Mouse (Mus musculus): Measurements from ENCODE around the gene Setx. TPM values are rescaled to one million over a fixed set of nuclear protein-coding genes. Genes with fewer than 3 reads are reported as not detected.
A peak's percentile ranks its signal among the peaks of the same experiment; 100 is the strongest.

The Setx gene
- total and polyA plus RNA-seq, 3 experiments: 13.1 to 23.8 (median 22.5) TPM

DNA sequence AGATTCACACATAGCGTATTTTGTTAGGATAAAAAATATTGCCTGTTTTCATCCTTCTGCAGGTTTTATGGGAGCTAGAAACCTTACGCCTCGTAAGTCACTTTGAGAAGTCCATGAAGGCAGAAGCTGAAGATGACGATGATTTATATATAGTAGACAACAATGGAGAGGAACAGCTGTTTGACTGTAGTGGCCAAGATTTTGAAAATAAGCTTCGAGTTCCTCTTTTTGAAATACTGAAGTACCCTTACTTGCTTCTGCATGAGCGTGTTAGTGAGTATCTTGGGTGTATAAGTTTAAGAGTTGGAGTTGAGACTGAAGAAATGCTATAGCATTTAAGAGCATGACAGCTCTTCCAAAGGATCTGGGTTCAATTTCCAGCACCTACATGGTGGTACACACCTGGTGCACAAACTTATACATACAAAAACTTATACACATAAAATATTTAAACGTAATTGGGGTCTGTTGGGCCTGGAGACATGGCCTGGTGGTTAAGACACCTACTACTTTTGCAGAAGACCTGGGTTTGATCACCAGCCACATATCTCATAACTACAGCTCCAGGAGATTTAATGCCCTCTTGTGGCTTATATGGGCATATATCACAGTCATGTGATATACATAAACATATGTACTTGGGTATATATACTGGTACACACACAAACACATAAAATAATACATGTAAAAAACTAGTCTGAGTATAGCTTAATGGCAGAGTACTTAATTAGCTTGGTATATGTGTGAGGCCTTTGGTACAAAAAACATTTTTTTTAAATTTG, 6.3 kb downstream of the Setx start:
- peaks cover 4 to 6% of the 10 kb centered on the region in 2 experiments; a peak in 2 of 4 replicates for H3K4me1 ChIP-seq (ENCODE audit: control insufficient read depth in 1 of 2, insufficient read depth in 2 of 2, low read length in 2 of 2)
- no peaks in the 10 kb centered on the region for H3K27me3 ChIP-seq (ENCODE audit: control insufficient read depth in 1 of 2, insufficient read depth in 2 of 2, low read length in 2 of 2)
- no peak overlapping the region for H3K9ac ChIP-seq (ENCODE audit: control insufficient read depth, low read depth, low read length, poor library complexity, severe bottlenecking)
- H3K9me3 ChIP-seq (replicated peaks; ENCODE audit: insufficient read depth, low read length): no peaks in the 10 kb centered on the region
- H3K79me2 ChIP-seq (ENCODE audit: control insufficient read depth, insufficient read depth, low read length, poor library complexity): peaks cover 10% of the 10 kb centered on the region
- peaks cover 6 to 10% of the 10 kb centered on the region in 2 experiments for H3K36me3 ChIP-seq (ENCODE audit: control insufficient read depth in 1 of 2, insufficient read depth in 2 of 2, low read length in 2 of 2)
- no peak overlapping the region for H3K4me3 ChIP-seq (ENCODE audit: control insufficient read depth in 1 of 2, insufficient read depth in 1 of 2, low read depth in 2 of 2, low read length in 2 of 2)
- DNase-seq (ENCODE audit: low read depth, low spot score): peak; percentile 60
- H3K27ac ChIP-seq (ENCODE audit: control insufficient read depth, low read depth, low read length): no peak overlapping the region
- no peak for TF ChIP-seq GABPA (IDR thresholded peaks at IDR 0.05; ENCODE audit: low read depth, low read length)
- peak; percentile 63; the same call in 1 of the 2 replicates for TF ChIP-seq ETS1 (IDR thresholded peaks at IDR 0.05; ENCODE audit: low read depth, low read length)
- TF ChIP-seq MXI1 (IDR thresholded peaks at IDR 0.05; ENCODE audit: low read depth, low read length): no peak
- no peak for TF ChIP-seq NRF1 (IDR thresholded peaks at IDR 0.05; ENCODE audit: insufficient read depth, low read depth, low read length, poor library complexity, severe bottlenecking)
- TF ChIP-seq EP300 (IDR thresholded peaks at IDR 0.05; ENCODE audit: low read depth in 1 of 2, low read length in 2 of 2): no peak
- TF ChIP-seq SIN3A (IDR thresholded peaks at IDR 0.05; ENCODE audit: low read length): peak; percentile 32; the same call in 1 of the 2 replicates
- TF ChIP-seq MAFK (IDR thresholded peaks at IDR 0.05; ENCODE audit: borderline replicate concordance, low read depth, low read length): no peak
- TF ChIP-seq ZC3H11A (IDR thresholded peaks at IDR 0.05; ENCODE audit: low read depth, low read length): no peak
- no peak for TF ChIP-seq MAZ (IDR thresholded peaks at IDR 0.05; ENCODE audit: low read depth, low read length)
- TF ChIP-seq SMC3 (IDR thresholded peaks at IDR 0.05; ENCODE audit: low read depth, low read length): peak; percentile 39
- no peak for TF ChIP-seq ZNF384 (IDR thresholded peaks at IDR 0.05; ENCODE audit: low read depth, low read length)
- TF ChIP-seq POLR2AphosphoS2 (IDR thresholded peaks at IDR 0.05; ENCODE audit: low read length): no peak
- TF ChIP-seq CHD1 (IDR thresholded peaks at IDR 0.05; ENCODE audit: low read depth, low read length): no peak
- TF ChIP-seq MEF2A (IDR thresholded peaks at IDR 0.05; ENCODE audit: extremely low read depth, insufficient replicate concordance, low read depth, low read length, poor library complexity, severe bottlenecking): no peak
- no peak for TF ChIP-seq GATA1 (IDR thresholded peaks at IDR 0.05; ENCODE audit: low read depth, low read length)
- no peak for TF ChIP-seq ELF1 (IDR thresholded peaks at IDR 0.05; ENCODE audit: low read depth, low read length)
- TF ChIP-seq POLR2A (IDR thresholded peaks at IDR 0.05; ENCODE audit: control insufficient read depth in 1 of 2, insufficient read depth in 1 of 2, low read depth in 1 of 2, low read length in 2 of 2, poor library complexity in 1 of 2): no peak
- TF ChIP-seq TBP (IDR thresholded peaks at IDR 0.05; ENCODE audit: low read depth, low read length): no peak
- no peak for TF ChIP-seq POLR2AphosphoS5 (IDR thresholded peaks at IDR 0.05; ENCODE audit: borderline replicate concordance, low read depth, low read length)
- TF ChIP-seq ZMIZ1 (IDR thresholded peaks at IDR 0.05; ENCODE audit: low read depth, low read length): no peak
- TF ChIP-seq RCOR1 (IDR thresholded peaks at IDR 0.05; ENCODE audit: low read depth, low read length): no peak
- peak; percentile 12 for TF ChIP-seq RAD21 (IDR thresholded peaks at IDR 0.05; ENCODE audit: low read depth, low read length)
- TF ChIP-seq HCFC1 (IDR thresholded peaks at IDR 0.05; ENCODE audit: low read depth, low read length): no peak
- TF ChIP-seq E2F4 (IDR thresholded peaks at IDR 0.05; ENCODE audit: borderline replicate concordance, low read depth, low read length): no peak
- no peak for TF ChIP-seq MYB (IDR thresholded peaks at IDR 0.05; ENCODE audit: low read depth, low read length)
- no peak for TF ChIP-seq BHLHE40 (IDR thresholded peaks at IDR 0.05; ENCODE audit: borderline replicate concordance, low read depth, low read length)
- no peak for TF ChIP-seq ZKSCAN1 (IDR thresholded peaks at IDR 0.05; ENCODE audit: low read depth, low read length)
- no peak for TF ChIP-seq CHD2 (IDR thresholded peaks at IDR 0.05; ENCODE audit: low read length)
- no peak for TF ChIP-seq JUND (IDR thresholded peaks at IDR 0.05; ENCODE audit: low read depth, low read length)
- TF ChIP-seq TCF12 (IDR thresholded peaks at IDR 0.05; ENCODE audit: low read depth, low read length): no peak
- peak; percentile 77 for TF ChIP-seq USF1 (IDR thresholded peaks at IDR 0.05; ENCODE audit: low read depth, low read length)
- no peak for TF ChIP-seq MAX (IDR thresholded peaks at IDR 0.05; ENCODE audit: low read length)
- TF ChIP-seq NELFE (IDR thresholded peaks at IDR 0.05; ENCODE audit: low read depth, low read length): no peak
- TF ChIP-seq MYC (IDR thresholded peaks at IDR 0.05; ENCODE audit: low read depth, low read length): no peak
- TF ChIP-seq TAL1 (IDR thresholded peaks at IDR 0.05; ENCODE audit: low read length): no peak
- TF ChIP-seq USF2 (IDR thresholded peaks at IDR 0.05; ENCODE audit: borderline replicate concordance in 1 of 2, insufficient read depth in 1 of 2, low read depth in 1 of 2, low read length in 2 of 2): no peak
- TF ChIP-seq KAT2A (conservative IDR thresholded peaks at IDR 0.05; ENCODE audit: low read depth, low read length): no peak
